Mouse (Mus musculus) 3T3-L1 (cell line): ENCODE results near the gene Mif.
"Not testable (repeated sequence)": the region's sequence is repeated elsewhere in the genome, so short reads cannot be mapped to it uniquely, and the experiment has no call there.

ENCODE experiments used
- DNase-seq: peaks from one replicate; pipeline ENCODE4 v3.0.0-alpha.2; 2015; ENCODE audit warnings: low read depth, low spot score

The Mif gene

GRCm38 (mm10) chr10:75859786-75860470 is at the start of gene Mif:
Mif (minus strand) TSS chr10:75860240.
- peak; percentile 92 for DNase-seq

GRCm38 (mm10) chr10:75906882-75907281 is 46.8 kb upstream of the Mif start:
- DNase-seq = no peak

- DNase-seq = no peak
Observed at GRCm38 (mm10) chr10:75904391-75904790, 44.4 kb upstream of the Mif start.

GRCm38 (mm10) chr10:75898846-75899245 is 38.8 kb upstream of the Mif start:
- DNase-seq = peak; percentile 98

- DNase-seq = peak; percentile 43
Observed at GRCm38 (mm10) chr10:75898039-75898564, 38.1 kb upstream of the Mif start.

- DNase-seq = peak; percentile 71
Observed at GRCm38 (mm10) chr10:75897373-75897772, 37.3 kb upstream of the Mif start.

- no peak for DNase-seq
Observed at GRCm38 (mm10) chr10:75896208-75896607, 36.2 kb upstream of the Mif start.

- DNase-seq = no peak
Observed at GRCm38 (mm10) chr10:75895730-75896129, 35.7 kb upstream of the Mif start.

- DNase-seq = no peak
Observed at GRCm38 (mm10) chr10:75894601-75895000, 34.6 kb upstream of the Mif start.

- no peak for DNase-seq
Observed at GRCm38 (mm10) chr10:75893089-75893750, 33.2 kb upstream of the Mif start, which contains the start of gene Derl3. Derl3 (plus strand) TSS chr10:75893413.

GRCm38 (mm10) chr10:75889406-75890153 is 29.5 kb upstream of the Mif start:
- DNase-seq = peak; percentile 18

GRCm38 (mm10) chr10:75887504-75887903 is 27.5 kb upstream of the Mif start:
- not testable (repeated sequence) for DNase-seq

GRCm38 (mm10) chr10:75884742-75885141 is 24.7 kb upstream of the Mif start:
- no peak for DNase-seq

- DNase-seq = peak; percentile 64
Observed at GRCm38 (mm10) chr10:75883232-75883552, 23.2 kb upstream of the Mif start.

GRCm38 (mm10) chr10:75882433-75883231 is 22.6 kb upstream of the Mif start:
- no peak for DNase-seq

GRCm38 (mm10) chr10:75881578-75882432 is 21.8 kb upstream of the Mif start:
- DNase-seq = no peak

GRCm38 (mm10) chr10:75880771-75881577 is 20.9 kb upstream of the Mif start:
- peak; percentile 86 for DNase-seq

GRCm38 (mm10) chr10:75880351-75880750 is 20.3 kb upstream of the Mif start:
- DNase-seq = no peak

- DNase-seq = no peak
Observed at GRCm38 (mm10) chr10:75878836-75879235, 18.8 kb upstream of the Mif start.
